Mouse (Mus musculus) heart, embryonic 14.5 days (tissue): ENCODE measurements at regions not wholly inside any gene's neighbourhood (a gene's known extent, or its start where the extent isn't known, plus 50 kb on each side); places are given as distances from the start of the nearest gene placed in this dataset.

Source experiments
- ATAC-seq: fragments of 200-750 bp; cut with Nextera tagmentation; 2 replicates; pipeline ENCODE4 v1.8.0; 2017; ENCODE audit warnings: low read depth, moderate TSS enrichment; ENCODE audit not compliant: insufficient number of reproducible peaks, insufficient read depth, low FRiP score
- H3K27ac ChIP-seq, 2 experiments: fragments of 200-500 bp in 1 of 2; fragments of 300-500 bp in 1 of 2; sonication (generic) in 1 of 2; replicated peaks in 1 of 2; 2 replicates each; pipeline ENCODE4 v1.5.1; 2012 to 2014; ENCODE audit warnings: low read depth in 2 of 2, low read length in 2 of 2, control low read depth in 1 of 2, mild to moderate bottlenecking in 1 of 2, mixed read lengths in 1 of 2; ENCODE audit not compliant: control insufficient read depth in 1 of 2, insufficient read depth in 1 of 2
- H3K27me3 ChIP-seq: fragments of 300-500 bp; sonication (generic); 2 replicates; pipeline ENCODE4 v1.6.1; 2014; ENCODE audit warnings: mild to moderate bottlenecking, low read length, control low read depth; ENCODE audit not compliant: control insufficient read depth, insufficient read depth
- H3K36me3 ChIP-seq: fragments of 300-500 bp; sonication (generic); 2 replicates; pipeline ENCODE4 v1.6.1; 2014; ENCODE audit warnings: mild to moderate bottlenecking, control low read depth, low read length, mixed read lengths; ENCODE audit not compliant: control insufficient read depth, insufficient read depth
- H3K4me1 ChIP-seq, 2 experiments: fragments of 200-500 bp in 1 of 2; fragments of 300-500 bp in 1 of 2; sonication (generic) in 1 of 2; 2 replicates each; pipeline ENCODE4 v1.6.1; 2012 to 2014; ENCODE audit warnings: low read length in 2 of 2, control low read depth in 1 of 2, mixed read lengths in 1 of 2; ENCODE audit not compliant: control insufficient read depth in 2 of 2, insufficient read depth in 2 of 2
- H3K4me2 ChIP-seq: fragments of 300-500 bp; sonication (generic); 2 replicates; pipeline ENCODE4 v1.6.1; 2014; ENCODE audit warnings: mild to moderate bottlenecking, low read length
- H3K4me3 ChIP-seq, 2 experiments: fragments of 200-500 bp in 1 of 2; fragments of 300-500 bp in 1 of 2; sonication (generic) in 1 of 2; 2 replicates each; pipeline ENCODE4 v1.5.1; 2012 to 2014; ENCODE audit warnings: low read length in 2 of 2, mild to moderate bottlenecking in 2 of 2, control low read depth in 1 of 2, low read depth in 1 of 2, moderate library complexity in 1 of 2; ENCODE audit not compliant: control insufficient read depth in 1 of 2, insufficient read depth in 1 of 2
- H3K9ac ChIP-seq: fragments of 300-500 bp; sonication (generic); 2 replicates; pipeline ENCODE4 v1.6.1; 2014; ENCODE audit warnings: mild to moderate bottlenecking, low read length
- H3K9me3 ChIP-seq: fragments of 300-500 bp; sonication (generic); 2 replicates; pipeline ENCODE4 v1.6.1; 2016; ENCODE audit warnings: low read length, control low read depth; ENCODE audit not compliant: control insufficient read depth
- WGBS: fragments of 180-500 bp; shearing (Covaris S2); extraction: QIAGEN DNeasy Blood & Tissue Kit; methylation state at CpG from one replicate; pipeline ENCODE4 v1.1.7; 2014; 5-methylcytosine and 5-hydroxymethylcytosine counted together

- H3K27ac ChIP-seq, result no peak overlapping the region
- no peaks in the 10 kb centered on the region for H3K27me3 ChIP-seq
- H3K4me2 ChIP-seq, result no peak overlapping the region
- no peaks in the 10 kb centered on the region for H3K9me3 ChIP-seq
- H3K4me3 ChIP-seq, result no peak overlapping the region
- no peaks in the 10 kb centered on the region; a peak in 1 of 4 replicates for H3K4me1 ChIP-seq
- H3K36me3 ChIP-seq, result no peaks in the 10 kb centered on the region
- H3K9ac ChIP-seq, result no peak overlapping the region
- 77% methylated on average over 3 of the region's 3 CpGs for WGBS
- no peak for ATAC-seq
These were observed 182.2 kb upstream of the Slc30a5 start for GRCm38 (mm10) chr13:101015435-101015834.

- H3K27me3 ChIP-seq, result no peaks in the 10 kb centered on the region
- H3K36me3 ChIP-seq, result no peaks in the 10 kb centered on the region
- no peaks in the 10 kb centered on the region for H3K9me3 ChIP-seq
- no peaks in the 10 kb centered on the region; a peak in 1 of 4 replicates for H3K4me1 ChIP-seq
- H3K4me2 ChIP-seq, result no peak overlapping the region
- ATAC-seq, result no peak
- H3K27ac ChIP-seq, result no peak overlapping the region
- H3K9ac ChIP-seq, result no peak overlapping the region
- no peak overlapping the region for H3K4me3 ChIP-seq
- WGBS, result 77% methylated on average over 2 of the region's 2 CpGs
These were observed 180.4 kb upstream of the Slc30a5 start for GRCm38 (mm10) chr13:101013604-101014003.

GRCm38 (mm10) chr13:100990646-100991045 is 157.4 kb upstream of the Slc30a5 start:
- H3K4me3 ChIP-seq, result no peak overlapping the region
- no peak overlapping the region for H3K27ac ChIP-seq
- no peak overlapping the region for H3K9ac ChIP-seq
- H3K4me1 ChIP-seq, result no peaks in the 10 kb centered on the region
- ATAC-seq, result no peak
- no peaks in the 10 kb centered on the region for H3K27me3 ChIP-seq
- no peaks in the 10 kb centered on the region for H3K36me3 ChIP-seq
- no peaks in the 10 kb centered on the region for H3K9me3 ChIP-seq
- H3K4me2 ChIP-seq, result no peak overlapping the region
- WGBS, result 84% methylated on average over 2 of the region's 2 CpGs

DNA sequence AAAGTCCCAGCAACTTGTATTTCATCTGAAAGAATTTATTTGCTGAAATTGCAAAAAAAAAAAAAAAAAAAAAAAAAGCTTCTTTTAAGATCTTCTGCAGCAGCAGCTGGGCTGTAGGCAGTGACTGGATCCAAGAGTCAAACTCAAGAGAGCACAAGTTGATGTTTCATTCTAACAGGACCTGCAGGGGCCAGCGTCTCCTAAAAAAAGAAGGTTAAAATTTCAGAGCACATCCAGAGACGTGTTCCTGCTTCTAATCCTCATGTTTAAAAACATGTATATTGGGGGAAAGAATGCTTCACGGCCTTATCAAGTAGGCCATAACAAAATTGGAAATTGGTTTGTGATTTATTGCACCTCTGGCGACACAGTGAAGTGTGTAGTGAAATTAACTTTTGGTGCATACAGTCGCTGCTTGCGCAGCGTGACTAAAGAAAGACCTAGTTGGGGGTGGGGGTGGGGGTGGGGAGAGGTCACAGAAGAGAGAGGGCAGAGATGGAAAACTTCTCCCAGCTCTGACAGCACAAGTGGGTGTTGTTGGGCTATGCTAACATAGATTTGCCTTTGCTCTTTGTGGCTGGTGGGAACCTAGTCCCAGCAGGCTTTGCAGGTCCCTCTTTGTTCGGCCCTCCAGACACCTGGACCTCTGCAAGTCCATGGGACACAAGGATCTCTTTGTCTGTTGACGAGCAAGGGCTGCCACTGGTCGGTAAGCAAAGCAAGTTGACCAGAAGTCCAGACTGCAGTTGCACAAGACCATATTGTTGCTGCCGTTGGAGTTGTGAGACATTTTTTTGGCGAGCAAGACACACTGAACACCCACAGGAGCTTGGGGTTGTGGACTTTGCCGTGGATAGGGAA is 155.7 kb upstream of the Slc30a5 start:
- no peak for ATAC-seq
- no peaks in the 10 kb centered on the region for H3K27me3 ChIP-seq
- H3K4me1 ChIP-seq, result no peaks in the 10 kb centered on the region
- no peaks in the 10 kb centered on the region for H3K36me3 ChIP-seq
- WGBS, result 69% methylated on average over 13 of the region's 13 CpGs
- no peak overlapping the region for H3K27ac ChIP-seq
- H3K4me3 ChIP-seq, result no peak overlapping the region
- no peaks in the 10 kb centered on the region for H3K9me3 ChIP-seq
- no peak overlapping the region for H3K9ac ChIP-seq
- no peak overlapping the region for H3K4me2 ChIP-seq

DNA sequence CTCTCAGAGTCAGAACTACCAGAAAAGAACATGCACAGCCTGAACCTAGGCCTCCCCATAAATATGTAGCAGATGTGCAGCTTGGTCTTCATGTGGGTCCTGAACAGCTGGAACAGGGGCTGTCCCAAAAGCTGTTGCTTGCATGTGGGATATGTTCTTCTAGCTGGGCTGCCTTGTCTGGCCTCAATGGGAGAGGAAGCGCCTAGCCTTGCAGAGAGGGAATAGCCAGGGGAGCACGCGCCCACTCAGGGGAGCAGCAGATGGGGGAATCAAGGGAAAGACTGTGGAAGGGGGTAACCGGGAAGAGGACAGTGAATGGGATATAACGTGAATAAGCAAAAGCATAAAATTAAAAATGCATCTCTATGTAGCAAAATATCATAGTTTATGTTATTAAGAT is 154.9 kb upstream of the Slc30a5 start:
- Histone ChIP-seq H3K36me3 (no peaks in the 10 kb centered on the region), H3K27ac (no peak overlapping the region), H3K27me3 (no peaks in the 10 kb centered on the region), H3K9ac (no peak overlapping the region), H3K4me2 (no peak overlapping the region), H3K4me3 (no peak overlapping the region), H3K9me3 (no peaks in the 10 kb centered on the region), H3K4me1 (no peaks in the 10 kb centered on the region)
- ATAC-seq, result no peak
- 87% methylated on average over 5 of the region's 5 CpGs for WGBS

- 22% methylated on average over 3 of the region's 3 CpGs for WGBS
- no peak overlapping the region for H3K4me2 ChIP-seq
- H3K36me3 ChIP-seq, result no peaks in the 10 kb centered on the region
- no peak overlapping the region for H3K9ac ChIP-seq
- no peak overlapping the region for H3K27ac ChIP-seq
- peaks cover 0 to 18% of the 10 kb centered on the region in 2 experiments; a peak in 2 of 4 replicates for H3K4me1 ChIP-seq
- no peak overlapping the region for H3K4me3 ChIP-seq
- H3K9me3 ChIP-seq, result no peaks in the 10 kb centered on the region
- ATAC-seq, result no peak
- H3K27me3 ChIP-seq, result no peaks in the 10 kb centered on the region
These were observed 142.5 kb upstream of the Slc30a5 start for GRCm38 (mm10) chr13:100975741-100976140.

- Histone ChIP-seq H3K27ac (no peak overlapping the region), H3K27me3 (no peaks in the 10 kb centered on the region), H3K4me1 (peaks cover 0 to 18% of the 10 kb centered on the region in 2 experiments; a peak in 2 of 4 replicates), H3K4me2 (no peak overlapping the region), H3K9ac (no peak overlapping the region), H3K4me3 (no peak overlapping the region), H3K9me3 (no peaks in the 10 kb centered on the region), H3K36me3 (no peaks in the 10 kb centered on the region)
- 42% methylated on average over 2 of the region's 2 CpGs for WGBS
- no peak for ATAC-seq
These were observed 138.1 kb upstream of the Slc30a5 start for GRCm38 (mm10) chr13:100971080-100972017.
